Mouse (Mus musculus) forebrain, embryonic 11.5 days (tissue): ENCODE results near the gene Ech1. TPM values are rescaled to one million over a fixed set of nuclear protein-coding genes. Genes with fewer than 3 reads are reported as not detected.

Experiments
- ATAC-seq: fragments of 200-750 bp; cut with Nextera tagmentation; replicated peaks from 2 replicates; pipeline ENCODE4 v1.8.0; 2017; ENCODE audit warnings: moderate TSS enrichment; ENCODE audit not compliant: low FRiP score
- DNase-seq: peaks from one replicate; pipeline ENCODE4 v3.0.0-alpha.2; 2017; ENCODE audit warnings: low spot score
- H3K27ac ChIP-seq: fragments of 300-500 bp; sonication (generic); 2 replicates; pipeline ENCODE4 v1.5.1; 2014; ENCODE audit warnings: low read depth, low read length
- H3K27me3 ChIP-seq: fragments of 300-500 bp; sonication (generic); 2 replicates; pipeline ENCODE4 v1.6.1; 2014; ENCODE audit warnings: mild to moderate bottlenecking, low read length, mixed read lengths; ENCODE audit not compliant: control insufficient read depth, insufficient read depth
- H3K36me3 ChIP-seq: fragments of 300-500 bp; sonication (generic); 2 replicates; pipeline ENCODE4 v1.6.1; 2014; ENCODE audit warnings: mild to moderate bottlenecking, low read length, moderate library complexity, mixed read lengths; ENCODE audit not compliant: control insufficient read depth, insufficient read depth
- H3K4me1 ChIP-seq: fragments of 300-500 bp; sonication (generic); replicated peaks from 2 replicates; pipeline ENCODE4 v1.6.1; 2014; ENCODE audit warnings: low read length, mixed read lengths; ENCODE audit not compliant: control insufficient read depth, insufficient read depth
- H3K4me2 ChIP-seq: fragments of 300-500 bp; sonication (generic); 2 replicates; pipeline ENCODE4 v1.6.1; 2014; ENCODE audit warnings: low read depth, mild to moderate bottlenecking, low read length, moderate library complexity, mixed read lengths; ENCODE audit not compliant: severe bottlenecking
- H3K4me3 ChIP-seq: fragments of 300-500 bp; sonication (generic); 2 replicates; pipeline ENCODE4 v1.5.1; 2014; ENCODE audit warnings: low read depth, low read length
- H3K9ac ChIP-seq: fragments of 300-500 bp; sonication (generic); 2 replicates; pipeline ENCODE4 v1.6.1; 2014; ENCODE audit warnings: low read length
- H3K9me3 ChIP-seq: fragments of 300-500 bp; sonication (generic); 2 replicates; pipeline ENCODE4 v1.6.1; 2016; ENCODE audit warnings: low read length, mixed read lengths; ENCODE audit not compliant: control insufficient read depth
- WGBS: fragments of 180-500 bp; shearing (Covaris S2); extraction: QIAGEN DNeasy Blood & Tissue Kit; methylation state at CpG from one replicate; pipeline ENCODE4 v1.1.7; 2014; 5-methylcytosine and 5-hydroxymethylcytosine counted together
- polyA plus RNA-seq: library from polyadenylated mRNA; unstranded; fragments of >200 nt; fragmentation: Nextera tagmentation; extraction: Ambion mirVana; gene quantifications from 2 replicates; pipeline ENCODE4 v1.2.1, GENCODE M21; 2014

Gene Ech1
- polyA plus RNA-seq = 70.6 and 74.0 TPM in 2 replicates

GRCm38 (mm10) chr7:28824941-28825685, at the start of gene Ech1:
Ech1 (plus strand) TSS chr7:28825217.
- Histone ChIP-seq H3K9me3 (no peaks in the 10 kb centered on the region), H3K4me1 (peaks cover 7% of the 10 kb centered on the region; the same call in 1 of the 2 replicates), H3K36me3 (peaks cover 20% of the 10 kb centered on the region), H3K4me3 (peak within 1 kb of the TSS; percentile 38), H3K9ac (peak within 1 kb of the TSS; percentile 73), H3K4me2 (peak within 1 kb of the TSS; percentile 64), H3K27me3 (no peaks in the 10 kb centered on the region), H3K27ac (peak within 1 kb of the TSS; percentile 77)
- ATAC-seq (peak; percentile 82), DNase-seq (peak; percentile 93)
- WGBS = 3% methylated on average over 33 of the region's 33 CpGs

GRCm38 (mm10) chr7:28778825-28779224, 46.2 kb upstream of the Ech1 start:
- ATAC-seq = no peak
- no peak overlapping the region for H3K27ac ChIP-seq
- no peaks in the 10 kb centered on the region for H3K4me1 ChIP-seq
- H3K9me3 ChIP-seq = no peaks in the 10 kb centered on the region
- H3K36me3 ChIP-seq = no peaks in the 10 kb centered on the region
- H3K27me3 ChIP-seq = no peaks in the 10 kb centered on the region
- 82% methylated on average over 9 of the region's 9 CpGs for WGBS
- DNase-seq = no peak
- no peak overlapping the region for H3K4me3 ChIP-seq
- no peak overlapping the region for H3K4me2 ChIP-seq
- no peak overlapping the region for H3K9ac ChIP-seq

- no peak overlapping the region for H3K9ac ChIP-seq
- ATAC-seq = peak; percentile 56; the same call in 1 of the 2 replicates
Observed at GRCm38 (mm10) chr7:28780067-28780658, 44.9 kb upstream of the Ech1 start.

GRCm38 (mm10) chr7:28780857-28781256, 44.2 kb upstream of the Ech1 start:
- Histone ChIP-seq H3K27me3 (no peaks in the 10 kb centered on the region), H3K9ac (no peak overlapping the region), H3K9me3 (no peaks in the 10 kb centered on the region), H3K4me3 (no peak overlapping the region), H3K27ac (no peak overlapping the region), H3K36me3 (no peaks in the 10 kb centered on the region; the same call in 1 of the 2 replicates), H3K4me1 (no peaks in the 10 kb centered on the region), H3K4me2 (no peak overlapping the region)
- 86% methylated on average over 7 of the region's 7 CpGs for WGBS
- ATAC-seq = no peak
- no peak for DNase-seq

More at GRCm38 (mm10) chr7:28780067-28780658, 44.9 kb upstream of the Ech1 start:
- no peaks in the 10 kb centered on the region for H3K36me3 ChIP-seq
- no peaks in the 10 kb centered on the region for H3K4me1 ChIP-seq
- H3K27ac ChIP-seq = no peak overlapping the region
- no peaks in the 10 kb centered on the region for H3K9me3 ChIP-seq
- H3K4me2 ChIP-seq = no peak overlapping the region
- H3K27me3 ChIP-seq = no peaks in the 10 kb centered on the region
- no peak overlapping the region for H3K4me3 ChIP-seq
- peak; percentile 93 for DNase-seq
- WGBS = 48% methylated on average over 6 of the region's 6 CpGs

- Histone ChIP-seq H3K27ac (no peak overlapping the region), H3K4me1 (no peaks in the 10 kb centered on the region), H3K9me3 (no peaks in the 10 kb centered on the region), H3K4me2 (no peak overlapping the region), H3K36me3 (no peaks in the 10 kb centered on the region; the same call in 1 of the 2 replicates), H3K27me3 (no peaks in the 10 kb centered on the region), H3K4me3 (no peak overlapping the region), H3K9ac (no peak overlapping the region)
- 92% methylated on average over 8 of the region's 8 CpGs for WGBS
- DNase-seq (no peak), ATAC-seq (no peak)
Observed at GRCm38 (mm10) chr7:28781261-28781663, 43.8 kb upstream of the Ech1 start.

GRCm38 (mm10) chr7:28785161-28785560, 39.9 kb upstream of the Ech1 start:
- H3K4me3 ChIP-seq = no peak overlapping the region
- DNase-seq (no peak), ATAC-seq (no peak)
- WGBS = 77% methylated on average over 5 of the region's 5 CpGs
- no peak overlapping the region for H3K9ac ChIP-seq
- H3K4me2 ChIP-seq = no peak overlapping the region
- no peaks in the 10 kb centered on the region for H3K9me3 ChIP-seq
- no peaks in the 10 kb centered on the region for H3K4me1 ChIP-seq
- no peaks in the 10 kb centered on the region for H3K27me3 ChIP-seq
- no peak overlapping the region for H3K27ac ChIP-seq
- no peaks in the 10 kb centered on the region; the same call in 1 of the 2 replicates for H3K36me3 ChIP-seq

GRCm38 (mm10) chr7:28787884-28788283, 37.1 kb upstream of the Ech1 start:
- no peak for DNase-seq
- Histone ChIP-seq H3K36me3 (no peaks in the 10 kb centered on the region; the same call in 1 of the 2 replicates), H3K4me2 (no peak overlapping the region), H3K9me3 (no peaks in the 10 kb centered on the region), H3K9ac (no peak overlapping the region), H3K4me3 (no peak overlapping the region), H3K4me1 (no peaks in the 10 kb centered on the region), H3K27me3 (no peaks in the 10 kb centered on the region), H3K27ac (no peak overlapping the region)
- ATAC-seq = no peak
- 96% methylated on average over 9 of the region's 9 CpGs for whole genome bisulfite sequencing

GRCm38 (mm10) chr7:28788307-28789195, 36.5 kb upstream of the Ech1 start, which contains the start of gene Rinl:
Rinl (plus strand) TSS chr7:28788969.
- no peaks in the 10 kb centered on the region for H3K4me1 ChIP-seq
- H3K27ac ChIP-seq = no peak within 1 kb of the TSS
- ATAC-seq = no peak
- WGBS = 72% methylated on average over 5 of the region's 5 CpGs
- no peak within 1 kb of the TSS for H3K9ac ChIP-seq
- no peaks in the 10 kb centered on the region; the same call in 1 of the 2 replicates for H3K36me3 ChIP-seq
- no peak within 1 kb of the TSS for H3K4me3 ChIP-seq
- no peaks in the 10 kb centered on the region for H3K9me3 ChIP-seq
- no peaks in the 10 kb centered on the region for H3K27me3 ChIP-seq
- no peak within 1 kb of the TSS for H3K4me2 ChIP-seq
- no peak for DNase-seq
